Mouse (Mus musculus) adrenal gland, postnatal 25 days (tissue): ENCODE data around the gene Col6a5. TPM values are rescaled to one million over a fixed set of nuclear protein-coding genes. Genes with fewer than 3 reads are reported as not detected.

ENCODE experiments used
- DNase-seq: peaks from one replicate; pipeline ENCODE4 v3.0.0; 2021; ENCODE audit warnings: mixed read lengths
- total RNA-seq: library from RNA; stranded (reverse); gene quantifications from 2 replicates; pipeline ENCODE4 v1.2.3, GENCODE M21; 2021

The Col6a5 gene
- total RNA-seq, 1 experiment from 2014 or later: 1.6 TPM

GRCm38 (mm10) chr9:105820711-105821110 lies 139.7 kb downstream of the Col6a5 start:
- DNase-seq: no peak

- no peak for DNase-seq
Observed at GRCm38 (mm10) chr9:105819155-105819709, 141.2 kb downstream of the Col6a5 start.

- DNase-seq: no peak
Observed at GRCm38 (mm10) chr9:105814436-105814835, 146.0 kb downstream of the Col6a5 start.

- DNase-seq: no peak
Observed at GRCm38 (mm10) chr9:105811458-105811857, 149.0 kb downstream of the Col6a5 start.

GRCm38 (mm10) chr9:105808920-105809505 lies 151.4 kb downstream of the Col6a5 start:
- DNase-seq: no peak

Other genes with a start within 250 kb of the Col6a5 start
- 1.2 and 1.7 TPM in 2 replicates for gene Col6a6, start 132.5 kb downstream of the Col6a5 start, total RNA-seq
- gene Col6a4, start 136.1 kb upstream of the Col6a5 start, total RNA-seq: 0.52 and 0.67 TPM in 2 replicates
- 3.7 and 4.8 TPM in 2 replicates for gene Glyctk, start 197.5 kb upstream of the Col6a5 start, total RNA-seq
- gene Wdr82, start 210.3 kb upstream of the Col6a5 start, total RNA-seq: 82.4 and 83.3 TPM in 2 replicates
- 119 and 156 TPM in 2 replicates for gene Ppm1m, start 239.1 kb upstream of the Col6a5 start, total RNA-seq
- gene Twf2, start 242.5 kb upstream of the Col6a5 start, total RNA-seq: 111 and 128 TPM in 2 replicates